In the genomic region with DNA sequence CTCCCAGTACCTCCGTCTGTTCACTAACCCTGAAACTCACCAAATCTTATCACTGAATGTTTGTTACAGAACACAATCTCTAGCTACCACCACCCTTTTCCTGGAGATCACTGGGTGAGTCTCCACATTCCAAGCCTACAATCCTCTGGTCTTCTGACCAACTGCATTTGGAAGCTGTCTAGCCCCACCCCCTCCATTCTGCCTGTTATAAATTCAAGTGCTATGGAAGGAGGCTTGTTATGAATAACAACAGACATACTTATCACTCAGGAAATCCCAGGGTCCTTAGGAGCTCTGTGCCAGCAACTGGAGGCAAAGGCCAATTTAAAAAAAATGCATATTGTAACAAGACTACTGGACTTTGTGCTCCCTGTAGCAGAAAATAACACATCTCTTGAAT, we compare ENCODE assay signal across 11 mouse cellular contexts. TPM values are rescaled to one million over a fixed set of nuclear protein-coding genes. Genes with fewer than 3 reads are reported as not detected.
DNase-seq lines count a peak whose midpoint lies in the region; ATAC-seq lines count a peak whose summit lies in the region.
"Had no signal": no experiment of that assay in that cellular context is flagged by ENCODE, and none has a peak within 500 bp of the region (broad histone marks: within the 10 kb centered on the region; RNA-seq: fewer than 3 reads in every experiment).

No protein-coding gene starts in this region.

- no peaks in the 10 kb centered on the region for H3K9me3 ChIP-seq in midbrain, embryonic 14.5 days (ENCODE audit: control insufficient read depth, low read length)
- H3K9me3 ChIP-seq in midbrain, embryonic 15.5 days: no peaks in the 10 kb centered on the region
- no peaks in the 10 kb centered on the region for H3K9me3 ChIP-seq in stomach, embryonic 15.5 days
- H3K9me3 ChIP-seq: neural tube, embryonic 12.5 days had no signal

- no peak overlapping the region; the same call in 1 of the 2 replicates for H3K27ac ChIP-seq in midbrain, embryonic 14.5 days (replicated peaks; ENCODE audit: low read depth, low read length)
- no peak overlapping the region for H3K27ac ChIP-seq in midbrain, embryonic 15.5 days
- peak overlapping the region; percentile 31; the same call in 1 of the 2 replicates for H3K27ac ChIP-seq in stomach, embryonic 15.5 days
- H3K27ac ChIP-seq: neural tube, embryonic 12.5 days had no signal

- H3K4me2 ChIP-seq in midbrain, embryonic 14.5 days (ENCODE audit: low read length): no peak overlapping the region
- no peak overlapping the region for H3K4me2 ChIP-seq in midbrain, embryonic 15.5 days
- no peak overlapping the region for H3K4me2 ChIP-seq in stomach, embryonic 15.5 days
- H3K4me2 ChIP-seq: neural tube, embryonic 12.5 days had no signal

- WGBS in midbrain, embryonic 14.5 days: 82% methylated on average over 1 of the region's 1 CpGs
- 86% methylated on average over 1 of the region's 1 CpGs for WGBS in midbrain, embryonic 15.5 days
- 60% methylated on average over 1 of the region's 1 CpGs for WGBS in stomach, embryonic 15.5 days

- no peak for DNase-seq in midbrain, embryonic 14.5 days
- DNase-seq in heart, postnatal 10 days: peak; percentile 42
- DNase-seq in kidney, postnatal 4 days: peak; percentile 57 to 68
- no peak for DNase-seq in thymus, postnatal 14 days
- DNase-seq in embryo, embryonic 9.5 days (ENCODE audit: extremely low spot score): no peak
- no peak for DNase-seq in thymus, postnatal 10 days (ENCODE audit: low spot score in 2 of 2)
- DNase-seq: cerebellum, adult 8-10 months; gastrocnemius, postnatal 25 days had no signal

- 0 out of 2 replicates have a peak, but pooled peaks cover 7% of the 10 kb centered on the region for H3K4me1 ChIP-seq in midbrain, embryonic 14.5 days (ENCODE audit: control insufficient read depth, insufficient read depth, low read length)
- peaks cover 9% of the 10 kb centered on the region; the same call in 1 of the 2 replicates for H3K4me1 ChIP-seq in midbrain, embryonic 15.5 days
- H3K4me1 ChIP-seq in stomach, embryonic 15.5 days: 0 out of 2 replicates have a peak, but pooled peaks cover 3% of the 10 kb centered on the region
- H3K4me1 ChIP-seq: neural tube, embryonic 12.5 days had no signal

- no peaks in the 10 kb centered on the region; the same call in 1 of the 2 replicates for H3K27me3 ChIP-seq in midbrain, embryonic 14.5 days (ENCODE audit: control insufficient read depth, insufficient read depth, low read length)
- no peaks in the 10 kb centered on the region for H3K27me3 ChIP-seq in midbrain, embryonic 15.5 days (replicated peaks)
- no peaks in the 10 kb centered on the region for H3K27me3 ChIP-seq in stomach, embryonic 15.5 days (replicated peaks)
- H3K27me3 ChIP-seq: neural tube, embryonic 12.5 days had no signal

- no peak overlapping the region for H3K4me3 ChIP-seq in midbrain, embryonic 14.5 days (replicated peaks; ENCODE audit: low read depth, low read length)
- no peak overlapping the region for H3K4me3 ChIP-seq in midbrain, embryonic 15.5 days
- H3K4me3 ChIP-seq in stomach, embryonic 15.5 days (replicated peaks): no peak overlapping the region
- H3K4me3 ChIP-seq: neural tube, embryonic 12.5 days had no signal

- 0 out of 2 replicates have a peak, but pooled peaks have one; percentile 18 for ATAC-seq in midbrain, embryonic 14.5 days (ENCODE audit: low FRiP score, low TSS enrichment)
- ATAC-seq in midbrain, embryonic 15.5 days (replicated peaks): no peak
- peak; percentile 47; the same call in 1 of the 2 replicates for ATAC-seq in stomach, embryonic 15.5 days (ENCODE audit: insufficient read depth, low FRiP score, low read depth)

- intact Hi-C loops in heart, postnatal 10 days (cut with DNase I): loop anchor here (5.0 kb wide), 1 partner anchor 60 kb away; a partner anchor contains a TSS

- H3K36me3 ChIP-seq in midbrain, embryonic 14.5 days (ENCODE audit: control insufficient read depth, insufficient read depth, low read length): no peaks in the 10 kb centered on the region
- no peaks in the 10 kb centered on the region for H3K36me3 ChIP-seq in midbrain, embryonic 15.5 days (replicated peaks)
- no peaks in the 10 kb centered on the region for H3K36me3 ChIP-seq in stomach, embryonic 15.5 days
- H3K36me3 ChIP-seq: neural tube, embryonic 12.5 days had no signal

- no peak overlapping the region for H3K9ac ChIP-seq in midbrain, embryonic 14.5 days (replicated peaks; ENCODE audit: low read length)
- H3K9ac ChIP-seq in midbrain, embryonic 15.5 days: no peak overlapping the region
- H3K9ac ChIP-seq in stomach, embryonic 15.5 days: no peak overlapping the region
- H3K9ac ChIP-seq: neural tube, embryonic 12.5 days had no signal

RNA-seq across cellular contexts. Expression of a gene that starts 58.3 kb away (rescaled TPM):
- 91.2 and 123 TPM in 2 replicates for polyA plus RNA-seq in midbrain, embryonic 14.5 days (2014; fragmentation: Nextera tagmentation; extraction: Ambion mirVana)
- polyA plus RNA-seq in midbrain, embryonic 15.5 days (2015; fragmentation: Nextera tagmentation; extraction: Ambion mirVana): 135 and 137 TPM in 2 replicates
- 10 to 100 TPM; 10.6 to 13.6 TPM for total RNA-seq in heart, postnatal 10 days (2021)
- 23.9 and 28.0 TPM in 2 replicates for polyA plus RNA-seq in stomach, embryonic 15.5 days (2015; fragmentation: Nextera tagmentation; extraction: Ambion mirVana)

Comparison
In these comparisons a context has a peak if more than half of its experiments do, and no peak if none do; other contexts are left out.
1. DNase-seq: peak in heart, postnatal 10 days (2 of 2) and kidney, postnatal 4 days (2 of 2); none in midbrain, embryonic 14.5 days (single experiment), thymus, postnatal 14 days (single experiment), embryo, embryonic 9.5 days (single experiment) and thymus, postnatal 10 days (0 of 2).